Mouse (Mus musculus) heart, postnatal 14 days (tissue): Measurements from ENCODE around the gene Amhr2. TPM values are rescaled to one million over a fixed set of nuclear protein-coding genes. Genes with fewer than 3 reads are reported as not detected.

Experiments
- DNase-seq, 2 experiments: peaks; one replicate each; pipeline ENCODE4 v3.0.0; 2021 to 2022
- intact Hi-C: fragments of 180-260 bp; cut with DNase I; formaldehyde crosslinking; loops from one replicate; pipeline ENCODE4 v1.15.1; 2025
- total RNA-seq, 2 experiments: library from RNA; stranded (reverse); gene quantifications; 2 replicates each; pipeline ENCODE4 v1.2.3; 2021

Amhr2 gene
- total RNA-seq, 2 experiments from 2014 or later, result 0.66 to 1.0 TPM

- intact Hi-C loops, result no loop called here
- no peak for DNase-seq
Observed at GRCm38 (mm10) chr15:102468675-102469370, 23.7 kb downstream of the Amhr2 start.

- intact Hi-C loops, result no loop called here
Observed at GRCm38 (mm10) chr15:102470183-102470604, 25.0 kb downstream of the Amhr2 start, which contains the start of gene Pcbp2. Pcbp2 (plus strand) TSS chr15:102470539.

GRCm38 (mm10) chr15:102470605-102471294 is 25.6 kb downstream of the Amhr2 start:
- DNase-seq, result peak; percentile 84 to 86
- intact Hi-C loops, result no loop called here

More at GRCm38 (mm10) chr15:102470183-102470604, 25.0 kb downstream of the Amhr2 start, which contains the start of gene Pcbp2:
- peak; percentile 95 to 96 for DNase-seq

- intact Hi-C loops, result no loop called here
- no peak for DNase-seq
Observed at GRCm38 (mm10) chr15:102471295-102471645, 26.1 kb downstream of the Amhr2 start.

GRCm38 (mm10) chr15:102471727-102472126 is 26.6 kb downstream of the Amhr2 start:
- intact Hi-C loops, result no loop called here

GRCm38 (mm10) chr15:102473246-102473645 is 28.1 kb downstream of the Amhr2 start:
- intact Hi-C loops, result no loop called here
- no peak for DNase-seq

More at GRCm38 (mm10) chr15:102471727-102472126, 26.6 kb downstream of the Amhr2 start:
- no peak for DNase-seq

GRCm38 (mm10) chr15:102474520-102474919 is 29.4 kb downstream of the Amhr2 start:
- intact Hi-C loops, result loop anchor here (2.0 kb wide), 2 partner anchors 14 to 34 kb away; no protein-coding TSS in a partner anchor
- no peak for DNase-seq

- intact Hi-C loops, result no loop called here
- DNase-seq, result no peak
Observed at GRCm38 (mm10) chr15:102483136-102483535, 38.0 kb downstream of the Amhr2 start.

- intact Hi-C loops, result no loop called here
- DNase-seq, result no peak
Observed at GRCm38 (mm10) chr15:102485853-102486252, 40.7 kb downstream of the Amhr2 start.

- intact Hi-C loops, result loop anchor here (2.0 kb wide), 1 partner anchor 13 kb away; no protein-coding TSS in a partner anchor
- no peak for DNase-seq
Observed at GRCm38 (mm10) chr15:102487664-102488063, 42.5 kb downstream of the Amhr2 start.

- intact Hi-C loops, result no loop called here
- no peak for DNase-seq
Observed at GRCm38 (mm10) chr15:102498322-102498721, 53.2 kb downstream of the Amhr2 start.

- intact Hi-C loops, result no loop called here
- no peak for DNase-seq
Observed at GRCm38 (mm10) chr15:102499370-102499769, 54.2 kb downstream of the Amhr2 start.

GRCm38 (mm10) chr15:102499851-102500250 is 54.7 kb downstream of the Amhr2 start:
- DNase-seq, result no peak
- intact Hi-C loops, result no loop called here

GRCm38 (mm10) chr15:102500479-102500878 is 55.3 kb downstream of the Amhr2 start:
- intact Hi-C loops, result no loop called here
- no peak for DNase-seq

- no peak for DNase-seq
- intact Hi-C loops, result no loop called here
Observed at GRCm38 (mm10) chr15:102501084-102501814, 56.1 kb downstream of the Amhr2 start.

- intact Hi-C loops, result no loop called here
- no peak for DNase-seq
Observed at GRCm38 (mm10) chr15:102502254-102502840, 57.2 kb downstream of the Amhr2 start.

GRCm38 (mm10) chr15:102503447-102503846 is 58.3 kb downstream of the Amhr2 start, which contains the start of gene Gm10337:
Gm10337 (plus strand) TSS chr15:102503722.
- DNase-seq, result no peak
- intact Hi-C loops, result no loop called here
